Comparison of ENCODE assay signal across 8 mouse cellular contexts in the genomic region with DNA sequence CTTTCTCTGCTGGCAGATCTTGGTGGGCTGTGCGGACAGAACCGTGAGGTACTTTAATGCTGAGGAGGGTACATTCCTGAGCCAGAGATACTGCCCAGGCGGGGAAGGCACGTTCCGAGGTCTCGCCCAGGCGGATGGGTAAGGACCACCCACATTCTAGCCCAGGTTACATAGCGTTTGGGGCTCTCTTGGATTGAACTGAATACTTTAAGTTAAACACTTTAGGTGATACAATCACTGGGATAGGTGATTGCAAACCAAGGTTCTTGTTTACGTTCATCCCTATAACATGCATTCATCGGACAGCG. TPM values are rescaled to one million over a fixed set of nuclear protein-coding genes. Genes with fewer than 3 reads are reported as not detected.
DNase-seq lines count a peak whose midpoint lies in the region; ATAC-seq and TF ChIP-seq lines count a peak whose summit lies in the region.

No protein-coding gene starts in this region.

- peak overlapping the region; percentile 93 for H3K4me2 ChIP-seq in heart, embryonic 13.5 days
- peak overlapping the region; percentile 92 for H3K4me2 ChIP-seq in forebrain, embryonic 16.5 days (ENCODE audit: low read length)

- 2% methylated on average over 11 of the region's 11 CpGs for WGBS in heart, embryonic 13.5 days
- 2% methylated on average over 11 of the region's 11 CpGs for WGBS in forebrain, embryonic 16.5 days

- no peaks in the 10 kb centered on the region for H3K9me3 ChIP-seq in heart, embryonic 13.5 days
- peaks cover 5% of the 10 kb centered on the region; the same call in 1 of the 2 replicates for H3K9me3 ChIP-seq in G1E (replicated peaks)
- no peaks in the 10 kb centered on the region for H3K9me3 ChIP-seq in forebrain, embryonic 16.5 days (ENCODE audit: control insufficient read depth, low read length)

- H3K4me1 ChIP-seq in heart, embryonic 13.5 days = peaks cover 18% of the 10 kb centered on the region
- peaks cover 44% of the 10 kb centered on the region for H3K4me1 ChIP-seq in G1E (ENCODE audit: insufficient read depth, low read depth, low read length)
- peaks cover 18% of the 10 kb centered on the region for H3K4me1 ChIP-seq in forebrain, embryonic 16.5 days (replicated peaks; ENCODE audit: control insufficient read depth, insufficient read depth, low read length)

- H3K27ac ChIP-seq in heart, embryonic 13.5 days (replicated peaks) = peak overlapping the region; percentile 71
- peak overlapping the region; percentile 61; the same call in 1 of the 2 replicates for H3K27ac ChIP-seq in forebrain, embryonic 16.5 days (ENCODE audit: low read length)

- ATAC-seq in heart, embryonic 13.5 days (ENCODE audit: extremely low read depth, insufficient number of reproducible peaks, low FRiP score, low TSS enrichment) = peak; percentile 12; the same call in 1 of the 2 replicates
- no peak for ATAC-seq in G1E (ENCODE audit: extremely low read depth, insufficient number of reproducible peaks, low FRiP score, poor library complexity, severe bottlenecking)
- ATAC-seq in forebrain, embryonic 16.5 days = no peak
- peak; percentile 51 for ATAC-seq in megakaryocyte progenitor cell, adult 5-6 weeks (replicated peaks; ENCODE audit: poor library complexity)

- H3K36me3 ChIP-seq in heart, embryonic 13.5 days = peaks cover 33% of the 10 kb centered on the region
- H3K36me3 ChIP-seq in G1E (replicated peaks) = peaks cover 43% of the 10 kb centered on the region
- H3K36me3 ChIP-seq in forebrain, embryonic 16.5 days (ENCODE audit: control insufficient read depth, insufficient read depth) = peaks cover 3% of the 10 kb centered on the region

- no peak for DNase-seq in heart, adult 9 months (ENCODE audit: low spot score in 2 of 2)
- no peak for DNase-seq in G1E (ENCODE audit: low spot score)
- no peak for DNase-seq in right cerebral cortex, postnatal 36 days (ENCODE audit: low spot score in 2 of 2)
- no peak for DNase-seq in adrenal gland, adult (ENCODE audit: inconsistent age in 2 of 2, low spot score in 1 of 2)
- DNase-seq in frontal cortex, adult 2 months (ENCODE audit: extremely low spot score in 1 of 2, low spot score in 1 of 2) = no peak

- no peak for TF ChIP-seq CTCF in G1E (IDR thresholded peaks at IDR 0.05; ENCODE audit: low read depth, low read length)

- H3K4me3 ChIP-seq in heart, embryonic 13.5 days = peak overlapping the region; percentile 96
- peak overlapping the region; percentile 99 for H3K4me3 ChIP-seq in G1E (ENCODE audit: low read depth, low read length)
- peak overlapping the region; percentile 86 for H3K4me3 ChIP-seq in forebrain, embryonic 16.5 days (replicated peaks; ENCODE audit: low read length)

- 0 out of 2 replicates have a peak, but pooled peaks cover 4% of the 10 kb centered on the region for H3K27me3 ChIP-seq in heart, embryonic 13.5 days (replicated peaks)
- peaks cover 3% of the 10 kb centered on the region; the same call in 1 of the 2 replicates for H3K27me3 ChIP-seq in G1E (ENCODE audit: insufficient read depth, low read length)
- no peaks in the 10 kb centered on the region for H3K27me3 ChIP-seq in forebrain, embryonic 16.5 days (replicated peaks; ENCODE audit: control insufficient read depth, insufficient read depth, low read length)

- H3K9ac ChIP-seq in heart, embryonic 13.5 days = peak overlapping the region; percentile 92
- H3K9ac ChIP-seq in forebrain, embryonic 16.5 days (replicated peaks; ENCODE audit: low read depth, low read length) = peak overlapping the region; percentile 79

RNA-seq across cellular contexts. Expression of a gene that starts 0.5 kb away (rescaled TPM):
- 54.1 and 60.0 TPM in 2 replicates for polyA plus RNA-seq in heart, embryonic 13.5 days (2015; fragmentation: Nextera tagmentation; extraction: Ambion mirVana)
- total RNA-seq in G1E (2014; fragmentation: Nextera tagmentation) (124 and 180 TPM in 2 replicates), G1E (2017) (75.0 and 135 TPM in 2 replicates)
- 37.8 and 46.5 TPM in 2 replicates for polyA plus RNA-seq in G1E (2012)
- 90.6 and 109 TPM in 2 replicates for polyA plus RNA-seq in forebrain, embryonic 16.5 days (2015; fragmentation: Nextera tagmentation; extraction: Ambion mirVana)
- total RNA-seq in megakaryocyte progenitor cell, adult 5-6 weeks (2015) = 111 and 112 TPM in 2 replicates
- 102 TPM in 2 replicates for total RNA-seq in megakaryocyte progenitor cell, adult 5-6 weeks (2017)
- 48.9 and 49.2 TPM in 2 replicates for polyA plus RNA-seq in frontal cortex, adult 2 months (2012; rRNA removed)

RNA-seq across cellular contexts. Expression of a gene that starts 4.4 kb away (rescaled TPM):
- polyA plus RNA-seq in heart, embryonic 13.5 days (2015; fragmentation: Nextera tagmentation; extraction: Ambion mirVana) = 1.3 and 1.4 TPM in 2 replicates
- total RNA-seq in G1E (2014; fragmentation: Nextera tagmentation) (2.5 and 5.3 TPM in 2 replicates), G1E (2017) (3.3 and 4.5 TPM in 2 replicates)
- 0.81 and 0.99 TPM in 2 replicates for polyA plus RNA-seq in G1E (2012)
- polyA plus RNA-seq in forebrain, embryonic 16.5 days (2015; fragmentation: Nextera tagmentation; extraction: Ambion mirVana) = 2.5 and 2.8 TPM in 2 replicates
- total RNA-seq in megakaryocyte progenitor cell, adult 5-6 weeks (2015) = 1.2 and 4.4 TPM in 2 replicates
- not detected in 2 replicates for total RNA-seq in megakaryocyte progenitor cell, adult 5-6 weeks (2017)
- 0.34 and 0.92 TPM in 2 replicates for polyA plus RNA-seq in frontal cortex, adult 2 months (2012; rRNA removed)

RNA-seq across cellular contexts. Expression of a gene that starts 5.1 kb away (rescaled TPM):
- polyA plus RNA-seq in heart, embryonic 13.5 days (2015; fragmentation: Nextera tagmentation; extraction: Ambion mirVana) = 81.1 and 87.5 TPM in 2 replicates
- total RNA-seq in G1E (2014; fragmentation: Nextera tagmentation) = 61.1 and 84.0 TPM in 2 replicates
- total RNA-seq in G1E (2017) = 62.8 and 73.2 TPM in 2 replicates
- 12.9 and 13.2 TPM in 2 replicates for polyA plus RNA-seq in G1E (2012)
- polyA plus RNA-seq in forebrain, embryonic 16.5 days (2015; fragmentation: Nextera tagmentation; extraction: Ambion mirVana) = 129 and 136 TPM in 2 replicates
- 32.5 and 45.3 TPM in 2 replicates for total RNA-seq in megakaryocyte progenitor cell, adult 5-6 weeks (2015)
- 54.1 and 54.8 TPM in 2 replicates for total RNA-seq in megakaryocyte progenitor cell, adult 5-6 weeks (2017)
- 111 and 130 TPM in 2 replicates for polyA plus RNA-seq in frontal cortex, adult 2 months (2012; rRNA removed)

RNA-seq across cellular contexts. Expression of a gene that starts 12.9 kb away (rescaled TPM):
- polyA plus RNA-seq in heart, embryonic 13.5 days (2015; fragmentation: Nextera tagmentation; extraction: Ambion mirVana) = 72.8 and 74.8 TPM in 2 replicates
- total RNA-seq in G1E (2014; fragmentation: Nextera tagmentation) = 288 and 317 TPM in 2 replicates
- total RNA-seq in G1E (2017) = 217 and 282 TPM in 2 replicates
- polyA plus RNA-seq in G1E (2012) = 232 and 240 TPM in 2 replicates
- 186 TPM in 2 replicates for polyA plus RNA-seq in forebrain, embryonic 16.5 days (2015; fragmentation: Nextera tagmentation; extraction: Ambion mirVana)
- total RNA-seq in megakaryocyte progenitor cell, adult 5-6 weeks (2015) = 69.3 and 73.0 TPM in 2 replicates
- total RNA-seq in megakaryocyte progenitor cell, adult 5-6 weeks (2017) = 84.0 and 87.7 TPM in 2 replicates
- 183 and 188 TPM in 2 replicates for polyA plus RNA-seq in frontal cortex, adult 2 months (2012; rRNA removed)

RNA-seq across cellular contexts. Expression of a gene that starts 20.8 kb away (rescaled TPM):
- 123 and 124 TPM in 2 replicates for polyA plus RNA-seq in heart, embryonic 13.5 days (2015; fragmentation: Nextera tagmentation; extraction: Ambion mirVana)
- 445 and 456 TPM in 2 replicates for total RNA-seq in G1E (2014; fragmentation: Nextera tagmentation)
- total RNA-seq in G1E (2017) = 175 and 184 TPM in 2 replicates
- 35.9 and 39.7 TPM in 2 replicates for polyA plus RNA-seq in G1E (2012)
- 200 and 218 TPM in 2 replicates for polyA plus RNA-seq in forebrain, embryonic 16.5 days (2015; fragmentation: Nextera tagmentation; extraction: Ambion mirVana)
- 339 and 367 TPM in 2 replicates for total RNA-seq in megakaryocyte progenitor cell, adult 5-6 weeks (2015)
- 76.5 and 91.9 TPM in 2 replicates for total RNA-seq in megakaryocyte progenitor cell, adult 5-6 weeks (2017)
- 128 and 139 TPM in 2 replicates for polyA plus RNA-seq in frontal cortex, adult 2 months (2012; rRNA removed)

Comparison
In these comparisons a context has a peak if more than half of its experiments do, and no peak if none do; other contexts are left out.
1. ATAC-seq: peak in heart, embryonic 13.5 days (single experiment) and megakaryocyte progenitor cell, adult 5-6 weeks (single experiment); none in G1E (single experiment) and forebrain, embryonic 16.5 days (single experiment).
2. Peak in every context shown above with its lines, with median percentiles within 50 percentile points of each other: H3K4me3 ChIP-seq.